Mouse (Mus musculus) hindbrain, embryonic 10.5 days (tissue): Measurements from ENCODE around the gene Snorc. TPM values are rescaled to one million over a fixed set of nuclear protein-coding genes. Genes with fewer than 3 reads are reported as not detected.
"Not testable (repeated sequence)": the region's sequence is repeated elsewhere in the genome, so short reads cannot be mapped to it uniquely, and the experiment has no call there.

Source experiments
- DNase-seq: peaks from one replicate; pipeline ENCODE4 v3.0.0-alpha.2; 2017; ENCODE audit warnings: low spot score
- H3K27ac ChIP-seq: fragments of 300-500 bp; sonication (generic); 2 replicates; pipeline ENCODE4 v1.5.1; 2016; ENCODE audit warnings: mild to moderate bottlenecking, moderate library complexity
- H3K27me3 ChIP-seq: fragments of 300-500 bp; sonication (generic); 2 replicates; pipeline ENCODE4 v1.6.1; 2016; ENCODE audit warnings: mild to moderate bottlenecking; ENCODE audit not compliant: poor library complexity, insufficient read depth, severe bottlenecking
- H3K36me3 ChIP-seq: fragments of 300-500 bp; sonication (generic); 2 replicates; pipeline ENCODE4 v1.6.1; 2016; ENCODE audit warnings: mild to moderate bottlenecking, moderate library complexity
- H3K4me1 ChIP-seq: fragments of 300-500 bp; sonication (generic); replicated peaks from 2 replicates; pipeline ENCODE4 v1.6.1; 2016; ENCODE audit warnings: mild to moderate bottlenecking
- H3K4me3 ChIP-seq: fragments of 300-500 bp; sonication (generic); 2 replicates; pipeline ENCODE4 v1.5.1; 2016; ENCODE audit warnings: mild to moderate bottlenecking, moderate library complexity
- H3K9me3 ChIP-seq: fragments of 300-500 bp; sonication (generic); 2 replicates; pipeline ENCODE4 v1.6.1; 2016; ENCODE audit warnings: mild to moderate bottlenecking, moderate library complexity
- WGBS: fragments of 180-500 bp; shearing (Covaris S2); methylation state at CpG from one replicate; pipeline ENCODE4 v1.1.7; 2016; 5-methylcytosine and 5-hydroxymethylcytosine counted together
- polyA plus RNA-seq: library from polyadenylated mRNA; unstranded; fragments of >200 nt; fragmentation: Nextera tagmentation; extraction: Ambion mirVana; gene quantifications from 2 replicates; pipeline ENCODE4 v1.2.1, GENCODE M21; 2016

Snorc gene
- polyA plus RNA-seq: not detected in 2 replicates

- H3K4me3 ChIP-seq, H3K36me3 ChIP-seq, DNase-seq, H3K4me1 ChIP-seq, H3K27ac ChIP-seq, H3K9me3 ChIP-seq: not testable (repeated sequence)
- H3K27me3 ChIP-seq: peaks cover 17% of the 10 kb centered on the region
- 49% methylated on average over 10 of the region's 10 CpGs for WGBS
Measured at GRCm38 (mm10) chr1:87469971-87470370, at the start of gene Snorc. Gene Snorc, plus strand, starts transcription at chr1:87470271.

GRCm38 (mm10) chr1:87435125-87435524 lies 34.9 kb upstream of the Snorc start:
- Histone ChIP-seq H3K9me3 (no peaks in the 10 kb centered on the region), H3K4me1 (no peaks in the 10 kb centered on the region), H3K27ac (no peak overlapping the region), H3K27me3 (no peaks in the 10 kb centered on the region), H3K4me3 (no peak overlapping the region), H3K36me3 (peaks cover 93% of the 10 kb centered on the region)
- WGBS: 94% methylated on average over 2 of the region's 2 CpGs
- DNase-seq: no peak

GRCm38 (mm10) chr1:87436583-87436982 lies 33.5 kb upstream of the Snorc start:
- Histone ChIP-seq H3K9me3 (no peaks in the 10 kb centered on the region), H3K36me3 (peaks cover 93% of the 10 kb centered on the region), H3K27me3 (no peaks in the 10 kb centered on the region), H3K27ac (no peak overlapping the region), H3K4me1 (no peaks in the 10 kb centered on the region), H3K4me3 (no peak overlapping the region)
- 89% methylated on average over 6 of the region's 6 CpGs for WGBS
- no peak for DNase-seq

- peaks cover 75% of the 10 kb centered on the region for H3K36me3 ChIP-seq
- 42% methylated on average over 5 of the region's 5 CpGs for WGBS
- H3K27ac ChIP-seq: no peak overlapping the region
Measured at GRCm38 (mm10) chr1:87447183-87448104, 22.6 kb upstream of the Snorc start.

GRCm38 (mm10) chr1:87449432-87449831 lies 20.6 kb upstream of the Snorc start:
- no peak overlapping the region for H3K27ac ChIP-seq
- H3K36me3 ChIP-seq: peaks cover 55% of the 10 kb centered on the region
- no peaks in the 10 kb centered on the region for H3K9me3 ChIP-seq
- no peak for DNase-seq
- WGBS: 89% methylated on average over 4 of the region's 4 CpGs
- H3K4me3 ChIP-seq: no peak overlapping the region
- H3K27me3 ChIP-seq: no peaks in the 10 kb centered on the region
- H3K4me1 ChIP-seq: no peaks in the 10 kb centered on the region

More at GRCm38 (mm10) chr1:87447183-87448104, 22.6 kb upstream of the Snorc start:
- Histone ChIP-seq H3K4me1 (no peaks in the 10 kb centered on the region), H3K27me3 (no peaks in the 10 kb centered on the region), H3K4me3 (no peak overlapping the region), H3K9me3 (no peaks in the 10 kb centered on the region)
- peak; percentile 53 for DNase-seq

GRCm38 (mm10) chr1:87456425-87456824 lies 13.6 kb upstream of the Snorc start:
- 88% methylated on average over 1 of the region's 1 CpGs for WGBS
- Histone ChIP-seq H3K27ac (no peak overlapping the region), H3K9me3 (peaks cover 2% of the 10 kb centered on the region; the same call in 1 of the 2 replicates)

GRCm38 (mm10) chr1:87458045-87458444 lies 12.0 kb upstream of the Snorc start:
- no peak for DNase-seq
- H3K36me3 ChIP-seq: no peaks in the 10 kb centered on the region
- WGBS: 90% methylated on average over 4 of the region's 4 CpGs
- H3K4me1 ChIP-seq: no peaks in the 10 kb centered on the region
- H3K27ac ChIP-seq: no peak overlapping the region
- no peaks in the 10 kb centered on the region for H3K27me3 ChIP-seq
- no peak overlapping the region for H3K4me3 ChIP-seq
- H3K9me3 ChIP-seq: peaks cover 2% of the 10 kb centered on the region; the same call in 1 of the 2 replicates

More at GRCm38 (mm10) chr1:87456425-87456824, 13.6 kb upstream of the Snorc start:
- DNase-seq: no peak
- Histone ChIP-seq H3K4me1 (no peaks in the 10 kb centered on the region), H3K36me3 (no peaks in the 10 kb centered on the region), H3K27me3 (no peaks in the 10 kb centered on the region), H3K4me3 (no peak overlapping the region)

- DNase-seq, H3K27me3 ChIP-seq, H3K36me3 ChIP-seq, H3K4me1 ChIP-seq, H3K9me3 ChIP-seq, H3K4me3 ChIP-seq, H3K27ac ChIP-seq: not testable (repeated sequence)
- WGBS: 95% methylated on average over 6 of the region's 7 CpGs
Measured at GRCm38 (mm10) chr1:87459856-87460255, 10.2 kb upstream of the Snorc start.

GRCm38 (mm10) chr1:87467469-87467868 lies 2.6 kb upstream of the Snorc start:
- no peak overlapping the region for H3K27ac ChIP-seq

GRCm38 (mm10) chr1:87468321-87468720 lies 1.8 kb upstream of the Snorc start:
- no peak overlapping the region for H3K27ac ChIP-seq
- H3K36me3 ChIP-seq: no peaks in the 10 kb centered on the region
- WGBS: 82% methylated on average over 6 of the region's 6 CpGs
- H3K9me3 ChIP-seq: no peaks in the 10 kb centered on the region
- no peak for DNase-seq
- H3K4me1 ChIP-seq: no peaks in the 10 kb centered on the region
- peaks cover under 1% of the 10 kb centered on the region for H3K27me3 ChIP-seq
- H3K4me3 ChIP-seq: no peak overlapping the region

More at GRCm38 (mm10) chr1:87467469-87467868, 2.6 kb upstream of the Snorc start:
- Histone ChIP-seq H3K4me1 (no peaks in the 10 kb centered on the region), H3K27me3 (no peaks in the 10 kb centered on the region; the same call in 1 of the 2 replicates), H3K4me3 (no peak overlapping the region), H3K9me3 (no peaks in the 10 kb centered on the region), H3K36me3 (no peaks in the 10 kb centered on the region)
- DNase-seq: no peak
- 83% methylated on average over 9 of the region's 9 CpGs for WGBS

GRCm38 (mm10) chr1:87471914-87472313 lies 1.8 kb downstream of the Snorc start:
- no peak overlapping the region for H3K4me3 ChIP-seq
- no peak overlapping the region for H3K27ac ChIP-seq
- H3K27me3 ChIP-seq: peaks cover 37% of the 10 kb centered on the region
- H3K4me1 ChIP-seq: peaks cover 13% of the 10 kb centered on the region
- no peak for DNase-seq
- 80% methylated on average over 7 of the region's 7 CpGs for WGBS
- no peaks in the 10 kb centered on the region for H3K9me3 ChIP-seq
- H3K36me3 ChIP-seq: no peaks in the 10 kb centered on the region

- no peak overlapping the region for H3K27ac ChIP-seq
- WGBS: 83% methylated on average over 7 of the region's 7 CpGs
- H3K4me1 ChIP-seq: peaks cover 13% of the 10 kb centered on the region
- DNase-seq: no peak
- no peaks in the 10 kb centered on the region for H3K9me3 ChIP-seq
- peaks cover 43% of the 10 kb centered on the region for H3K27me3 ChIP-seq
- no peaks in the 10 kb centered on the region for H3K36me3 ChIP-seq
- no peak overlapping the region for H3K4me3 ChIP-seq
Measured at GRCm38 (mm10) chr1:87472576-87472975, 2.5 kb downstream of the Snorc start.
